Mouse (Mus musculus) midbrain, embryonic 16.5 days (tissue): Measurements from ENCODE around the gene Olfr878. TPM values are rescaled to one million over a fixed set of nuclear protein-coding genes. Genes with fewer than 3 reads are reported as not detected.

Experiments
- ATAC-seq: fragments of 200-750 bp; cut with Nextera tagmentation; 2 replicates; pipeline ENCODE4 v1.8.0; 2017; ENCODE audit warnings: moderate TSS enrichment
- H3K27ac ChIP-seq: fragments of 300-500 bp; sonication (generic); 2 replicates; pipeline ENCODE4 v1.5.1; 2014; ENCODE audit warnings: mild to moderate bottlenecking, low read length, mixed read lengths
- H3K27me3 ChIP-seq: fragments of 300-500 bp; sonication (generic); 2 replicates; pipeline ENCODE4 v1.6.1; 2014; ENCODE audit warnings: low read depth, low read length, mixed read lengths; ENCODE audit not compliant: control insufficient read depth, insufficient read depth
- H3K36me3 ChIP-seq: fragments of 300-500 bp; sonication (generic); 2 replicates; pipeline ENCODE4 v1.6.1; 2014; ENCODE audit warnings: mild to moderate bottlenecking, low read length, moderate library complexity, mixed read lengths; ENCODE audit not compliant: control insufficient read depth, insufficient read depth
- H3K4me1 ChIP-seq: fragments of 300-500 bp; sonication (generic); 2 replicates; pipeline ENCODE4 v1.6.1; 2014; ENCODE audit warnings: mild to moderate bottlenecking, low read length, mixed read lengths; ENCODE audit not compliant: control insufficient read depth, insufficient read depth
- H3K4me2 ChIP-seq: fragments of 300-500 bp; sonication (generic); 2 replicates; pipeline ENCODE4 v1.6.1; 2014; ENCODE audit warnings: mild to moderate bottlenecking, low read length, mixed read lengths
- H3K4me3 ChIP-seq: fragments of 300-500 bp; sonication (generic); 2 replicates; pipeline ENCODE4 v1.5.1; 2014; ENCODE audit warnings: low read depth, mild to moderate bottlenecking, low read length, moderate library complexity, mixed read lengths
- H3K9ac ChIP-seq: fragments of 300-500 bp; sonication (generic); 2 replicates; pipeline ENCODE4 v1.6.1; 2014; ENCODE audit warnings: low read depth, low read length, mixed read lengths
- H3K9me3 ChIP-seq: fragments of 300-500 bp; sonication (generic); replicated peaks from 2 replicates; pipeline ENCODE4 v1.6.1; 2014; ENCODE audit warnings: mild to moderate bottlenecking, low read length, mixed read lengths; ENCODE audit not compliant: control insufficient read depth, poor library complexity, severe bottlenecking
- WGBS: fragments of 180-500 bp; shearing (Covaris S2); extraction: QIAGEN DNeasy Blood & Tissue Kit; methylation state at CpG from one replicate; pipeline ENCODE4 v1.1.7; 2014; 5-methylcytosine and 5-hydroxymethylcytosine counted together
- polyA plus RNA-seq: library from polyadenylated mRNA; unstranded; fragments of >200 nt; fragmentation: Nextera tagmentation; extraction: Ambion mirVana; gene quantifications from 2 replicates; pipeline ENCODE4 v1.2.1, GENCODE M21; 2015

Gene Olfr878
- not detected in 2 replicates for polyA plus RNA-seq

DNA sequence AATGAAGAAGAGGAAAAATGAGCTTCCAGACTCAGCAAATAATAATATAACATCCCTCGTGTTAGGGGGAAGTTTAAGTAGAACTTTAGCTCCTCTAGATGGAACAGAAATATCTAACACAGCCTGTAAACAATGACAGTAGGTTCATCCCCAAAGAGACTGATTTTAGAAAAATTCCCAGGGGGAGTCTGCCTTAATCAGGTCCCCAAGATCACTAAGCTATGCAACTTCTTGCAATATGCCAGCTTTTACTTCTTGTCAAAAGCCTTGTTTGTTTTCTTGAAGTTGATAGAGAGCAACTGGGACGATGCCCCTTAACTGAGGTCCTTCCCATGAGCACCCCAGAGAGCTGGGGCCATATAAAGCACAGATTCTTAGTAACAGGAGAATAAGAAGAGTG is at the start of gene Olfr878:
Gene Olfr878, plus strand, starts transcription at position 301 of the 400 bp plus-strand sequence.
- no peaks in the 10 kb centered on the region for H3K27me3 ChIP-seq
- ATAC-seq = no peak
- WGBS = 76% methylated on average over 2 of the region's 2 CpGs

GRCm38 (mm10) chr9:37870246-37870645 is 47.4 kb upstream of the Olfr878 start:
- H3K27ac ChIP-seq = no peak overlapping the region
- no peak overlapping the region for H3K9ac ChIP-seq
- no peaks in the 10 kb centered on the region for H3K4me1 ChIP-seq
- no peak overlapping the region for H3K4me2 ChIP-seq
- H3K36me3 ChIP-seq = no peaks in the 10 kb centered on the region
- H3K4me3 ChIP-seq = no peak overlapping the region
- no peaks in the 10 kb centered on the region for H3K9me3 ChIP-seq
- no peaks in the 10 kb centered on the region for H3K27me3 ChIP-seq
- ATAC-seq = peak; percentile 48; the same call in 1 of the 2 replicates
- WGBS = 59% methylated on average over 1 of the region's 1 CpGs

More for the DNA sequence above, at the start of gene Olfr878:
- H3K9me3 ChIP-seq = no peaks in the 10 kb centered on the region
- H3K36me3 ChIP-seq = no peaks in the 10 kb centered on the region
- H3K27ac ChIP-seq = no peak within 1 kb of the TSS
- H3K4me3 ChIP-seq = no peak within 1 kb of the TSS
- H3K9ac ChIP-seq = no peak within 1 kb of the TSS
- H3K4me2 ChIP-seq = no peak within 1 kb of the TSS
- H3K4me1 ChIP-seq = no peaks in the 10 kb centered on the region

DNA sequence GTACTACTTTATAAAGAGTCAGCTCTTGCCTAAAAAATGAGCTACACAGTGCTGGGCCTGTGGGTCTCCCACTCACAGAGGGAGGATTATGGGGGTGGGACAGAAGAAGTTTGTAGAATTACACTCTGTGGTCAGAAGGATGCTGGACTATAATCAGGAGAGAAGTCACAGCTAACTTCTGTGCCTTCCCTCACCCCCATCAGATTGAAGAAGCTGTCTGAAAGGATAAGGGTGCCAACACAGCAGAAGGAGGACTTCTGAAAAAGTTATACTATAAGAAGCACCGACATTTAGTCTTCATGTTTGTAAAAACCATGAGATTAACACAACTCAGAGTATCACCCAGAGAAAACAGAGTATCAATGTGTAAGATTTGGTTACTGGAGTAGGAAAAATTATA is 46.5 kb upstream of the Olfr878 start:
- Histone ChIP-seq H3K27ac (no peak overlapping the region), H3K9me3 (no peaks in the 10 kb centered on the region), H3K27me3 (no peaks in the 10 kb centered on the region), H3K9ac (no peak overlapping the region), H3K4me3 (no peak overlapping the region), H3K4me1 (no peaks in the 10 kb centered on the region), H3K4me2 (no peak overlapping the region), H3K36me3 (no peaks in the 10 kb centered on the region)
- no peak for ATAC-seq
- 91% methylated on average over 1 of the region's 1 CpGs for WGBS

- H3K4me2 ChIP-seq = no peak overlapping the region
- no peaks in the 10 kb centered on the region for H3K27me3 ChIP-seq
- ATAC-seq = no peak
- WGBS = 67% methylated on average over 1 of the region's 1 CpGs
- no peaks in the 10 kb centered on the region for H3K36me3 ChIP-seq
- no peak overlapping the region for H3K9ac ChIP-seq
- H3K9me3 ChIP-seq = no peaks in the 10 kb centered on the region
- H3K27ac ChIP-seq = no peak overlapping the region
- no peak overlapping the region for H3K4me3 ChIP-seq
- no peaks in the 10 kb centered on the region for H3K4me1 ChIP-seq
Measured at GRCm38 (mm10) chr9:37871536-37871935, 46.1 kb upstream of the Olfr878 start.

DNA sequence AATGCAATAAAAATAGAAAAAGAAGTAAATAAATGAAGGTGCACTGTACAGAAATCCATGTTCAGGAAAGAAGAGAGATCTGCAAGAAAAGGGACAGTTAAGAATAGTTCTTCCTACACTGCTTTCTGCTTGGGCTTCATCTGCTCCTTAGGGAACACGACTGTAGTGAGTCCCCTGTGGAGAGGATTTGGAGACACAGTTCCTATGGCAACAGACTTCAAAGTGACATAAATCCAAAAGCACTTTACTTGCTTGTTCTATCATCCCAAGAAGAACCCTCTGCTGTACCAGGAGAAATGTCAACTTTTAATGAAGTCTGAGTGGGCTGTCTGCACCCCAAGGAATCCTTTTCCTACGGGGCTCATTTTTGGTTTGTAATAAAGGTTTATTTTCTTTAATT is 26.7 kb upstream of the Olfr878 start:
- Histone ChIP-seq H3K27ac (no peak overlapping the region), H3K4me2 (no peak overlapping the region), H3K9ac (no peak overlapping the region), H3K4me1 (no peaks in the 10 kb centered on the region), H3K27me3 (no peaks in the 10 kb centered on the region), H3K9me3 (no peaks in the 10 kb centered on the region), H3K36me3 (no peaks in the 10 kb centered on the region), H3K4me3 (no peak overlapping the region)
- ATAC-seq = peak; percentile 86
- 3% methylated on average over 2 of the region's 2 CpGs for WGBS

- Histone ChIP-seq H3K9me3 (no peaks in the 10 kb centered on the region), H3K4me2 (no peak within 1 kb of the TSS), H3K4me3 (no peak within 1 kb of the TSS), H3K27ac (no peak within 1 kb of the TSS), H3K9ac (no peak within 1 kb of the TSS), H3K27me3 (no peaks in the 10 kb centered on the region), H3K4me1 (no peaks in the 10 kb centered on the region), H3K36me3 (no peaks in the 10 kb centered on the region)
- WGBS = 16% methylated on average over 2 of the region's 2 CpGs
- ATAC-seq = no peak
Measured at GRCm38 (mm10) chr9:37896661-37897060, 21.0 kb upstream of the Olfr878 start, which contains the start of gene Olfr145. Gene Olfr145 (plus strand): TSS chr9:37896724.

- no peaks in the 10 kb centered on the region for H3K4me1 ChIP-seq
- H3K36me3 ChIP-seq = no peaks in the 10 kb centered on the region
- H3K4me2 ChIP-seq = no peak overlapping the region
- no peak overlapping the region for H3K9ac ChIP-seq
- H3K27ac ChIP-seq = no peak overlapping the region
- no peaks in the 10 kb centered on the region for H3K9me3 ChIP-seq
- H3K27me3 ChIP-seq = no peaks in the 10 kb centered on the region
- ATAC-seq = no peak
- H3K4me3 ChIP-seq = no peak overlapping the region
- 83% methylated on average over 3 of the region's 3 CpGs for WGBS
Measured at GRCm38 (mm10) chr9:37905555-37905954, 12.1 kb upstream of the Olfr878 start.

DNA sequence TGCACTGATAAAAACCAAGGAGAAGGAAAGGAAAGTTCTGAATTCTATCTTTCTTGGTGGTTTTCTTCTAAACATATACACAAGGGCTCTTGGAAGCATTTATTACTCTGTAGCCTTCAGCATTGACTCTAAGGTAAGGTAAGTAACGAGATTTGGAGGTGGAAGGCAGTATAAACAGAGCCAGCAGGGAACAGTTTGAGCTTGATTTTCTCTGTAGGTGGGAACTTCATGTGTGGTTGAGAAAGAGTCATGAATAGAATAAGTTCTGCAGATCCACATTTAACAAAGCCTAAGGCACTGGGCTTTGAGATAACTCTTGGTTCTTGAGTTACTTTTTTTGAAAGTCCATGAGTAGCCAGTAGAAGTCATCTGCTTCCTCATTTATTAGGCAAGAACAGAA is 378 bp downstream of the Olfr878 start:
- no peak overlapping the region for H3K9ac ChIP-seq
- no peak for ATAC-seq
- no peaks in the 10 kb centered on the region for H3K4me1 ChIP-seq
- H3K4me3 ChIP-seq = no peak overlapping the region
- no peaks in the 10 kb centered on the region for H3K9me3 ChIP-seq
- H3K36me3 ChIP-seq = no peaks in the 10 kb centered on the region
- WGBS = 73% methylated on average over 1 of the region's 1 CpGs
- H3K27ac ChIP-seq = no peak overlapping the region
- no peak overlapping the region for H3K4me2 ChIP-seq
- H3K27me3 ChIP-seq = no peaks in the 10 kb centered on the region

- Histone ChIP-seq H3K9ac (no peak overlapping the region), H3K36me3 (no peaks in the 10 kb centered on the region), H3K4me3 (no peak overlapping the region), H3K9me3 (no peaks in the 10 kb centered on the region), H3K27ac (no peak overlapping the region), H3K27me3 (no peaks in the 10 kb centered on the region), H3K4me1 (no peaks in the 10 kb centered on the region), H3K4me2 (no peak overlapping the region)
- ATAC-seq = no peak
- 89% methylated on average over 5 of the region's 5 CpGs for WGBS
Measured at GRCm38 (mm10) chr9:37924194-37924593, 6.6 kb downstream of the Olfr878 start.
